18 mouse cellular contexts compared by ENCODE assay signal in genomic region chr4:22482118-22482517, GRCm38 (mm10). TPM values are rescaled to one million over a fixed set of nuclear protein-coding genes. Genes with fewer than 3 reads are reported as not detected.
DNase-seq lines count a peak whose midpoint lies in the region; ATAC-seq and TF ChIP-seq lines count a peak whose summit lies in the region.
"Had no signal": no experiment of that assay in that cellular context is flagged by ENCODE, and none has a peak within 500 bp of the region (broad histone marks: within the 10 kb centered on the region; RNA-seq: fewer than 3 reads in every experiment).

No protein-coding gene starts in this region.

- no peak for ATAC-seq in hindbrain, embryonic 12.5 days (ENCODE audit: low FRiP score)
- no peak for ATAC-seq in midbrain, embryonic 13.5 days
- no peak for ATAC-seq in heart, embryonic 12.5 days (ENCODE audit: insufficient number of reproducible peaks, low FRiP score)
- ATAC-seq: liver, postnatal 0 days had no signal

- TF ChIP-seq CTCF in kidney, adult 2 months (conservative IDR thresholded peaks at IDR 0.05; ENCODE audit: insufficient read depth, insufficient read length, low read depth, low read length): no peak

- peak overlapping the region; percentile 71 for H3K9ac ChIP-seq in hindbrain, embryonic 12.5 days
- H3K9ac ChIP-seq in midbrain, embryonic 13.5 days (replicated peaks): peak overlapping the region; percentile 76
- no peak overlapping the region for H3K9ac ChIP-seq in heart, embryonic 12.5 days
- H3K9ac ChIP-seq: heart, embryonic 15.5 days; kidney, embryonic 15.5 days; limb, embryonic 15.5 days; liver, postnatal 0 days had no signal

- H3K4me3 ChIP-seq in hindbrain, embryonic 12.5 days: peak overlapping the region; percentile 35
- H3K4me3 ChIP-seq in midbrain, embryonic 13.5 days (replicated peaks): peak overlapping the region; percentile 98
- no peak overlapping the region for H3K4me3 ChIP-seq in kidney, adult 2 months (ENCODE audit: insufficient read depth, low read depth, low read length)
- no peak overlapping the region for H3K4me3 ChIP-seq in heart, embryonic 12.5 days
- H3K4me3 ChIP-seq: heart, embryonic 15.5 days; kidney, embryonic 15.5 days; limb, embryonic 15.5 days had no signal

- TF ChIP-seq POLR2A in kidney, adult 2 months (IDR thresholded peaks at IDR 0.05; ENCODE audit: low read depth, low read length): no peak

- DNase-seq in embryo, embryonic 11 days: peak; percentile 23
- no peak for DNase-seq in embryo, embryonic 10.5 days (ENCODE audit: low spot score)
- DNase-seq in kidney, postnatal 25 days: no peak
- no peak for DNase-seq in kidney, adult 2 months
- DNase-seq in kidney, postnatal 10 days: no peak
- DNase-seq: adrenal gland, postnatal 14 days; cerebellum, adult 9-11 months; liver, postnatal 0 days; lung, postnatal 36 days; right cerebral cortex, postnatal 4 days; thymus, adult 18-20 months had no signal

- peak overlapping the region; percentile 93 for H3K27ac ChIP-seq in hindbrain, embryonic 12.5 days
- peak overlapping the region; percentile 92 for H3K27ac ChIP-seq in midbrain, embryonic 13.5 days
- no peak overlapping the region for H3K27ac ChIP-seq in kidney, adult 2 months (ENCODE audit: insufficient read depth, low read depth, low read length)
- no peak overlapping the region for H3K27ac ChIP-seq in heart, embryonic 12.5 days (ENCODE audit: poor library complexity, severe bottlenecking)
- H3K27ac ChIP-seq: heart, embryonic 15.5 days; kidney, embryonic 15.5 days; layer of hippocampus, adult 2 months; limb, embryonic 15.5 days had no signal

- peak overlapping the region; percentile 89 for H3K4me2 ChIP-seq in hindbrain, embryonic 12.5 days (replicated peaks)
- peak overlapping the region; percentile 67 for H3K4me2 ChIP-seq in midbrain, embryonic 13.5 days (replicated peaks)
- H3K4me2 ChIP-seq in heart, embryonic 12.5 days: no peak overlapping the region
- H3K4me2 ChIP-seq: heart, embryonic 15.5 days; kidney, embryonic 15.5 days; limb, embryonic 15.5 days had no signal

- no peaks in the 10 kb centered on the region for H3K9me3 ChIP-seq in hindbrain, embryonic 12.5 days (replicated peaks)
- no peaks in the 10 kb centered on the region for H3K9me3 ChIP-seq in midbrain, embryonic 13.5 days
- no peaks in the 10 kb centered on the region for H3K9me3 ChIP-seq in heart, embryonic 12.5 days (replicated peaks)
- H3K9me3 ChIP-seq: heart, embryonic 15.5 days; kidney, embryonic 15.5 days; limb, embryonic 15.5 days had no signal

- no peaks in the 10 kb centered on the region for H3K36me3 ChIP-seq in hindbrain, embryonic 12.5 days
- no peaks in the 10 kb centered on the region for H3K36me3 ChIP-seq in midbrain, embryonic 13.5 days
- no peaks in the 10 kb centered on the region for H3K36me3 ChIP-seq in kidney, adult 2 months (ENCODE audit: control insufficient read depth, insufficient read depth, low read length)
- H3K36me3 ChIP-seq in heart, embryonic 12.5 days: no peaks in the 10 kb centered on the region
- H3K36me3 ChIP-seq: heart, embryonic 15.5 days; kidney, embryonic 15.5 days; limb, embryonic 15.5 days had no signal

- no peaks in the 10 kb centered on the region for H3K27me3 ChIP-seq in hindbrain, embryonic 12.5 days
- H3K27me3 ChIP-seq in midbrain, embryonic 13.5 days: no peaks in the 10 kb centered on the region
- H3K27me3 ChIP-seq in kidney, adult 2 months (replicated peaks; ENCODE audit: control insufficient read depth, insufficient read depth, low read length): peaks cover 12% of the 10 kb centered on the region
- H3K27me3 ChIP-seq in heart, embryonic 12.5 days (replicated peaks): peaks cover 69% of the 10 kb centered on the region

- WGBS in hindbrain, embryonic 12.5 days: 22% methylated on average over 2 of the region's 2 CpGs
- 20% methylated on average over 2 of the region's 2 CpGs for WGBS in midbrain, embryonic 13.5 days
- WGBS in kidney, adult 2 months: 34% methylated on average over 2 of the region's 2 CpGs
- 21% methylated on average over 2 of the region's 2 CpGs for WGBS in heart, embryonic 12.5 days

- H3K4me1 ChIP-seq in hindbrain, embryonic 12.5 days: peaks cover 16% of the 10 kb centered on the region
- H3K4me1 ChIP-seq in midbrain, embryonic 13.5 days (replicated peaks): peaks cover 43% of the 10 kb centered on the region
- H3K4me1 ChIP-seq in kidney, adult 2 months (ENCODE audit: control insufficient read depth, insufficient read depth, low read length): 0 out of 2 replicates have a peak, but pooled peaks cover 3% of the 10 kb centered on the region
- H3K4me1 ChIP-seq in heart, embryonic 12.5 days (replicated peaks): peaks cover 21% of the 10 kb centered on the region

RNA-seq across cellular contexts. Expression of gene Pou3f2, which starts 6.0 kb away (rescaled TPM):
- 39.0 and 39.6 TPM in 2 replicates for polyA plus RNA-seq in hindbrain, embryonic 12.5 days (2016; fragmentation: Nextera tagmentation; extraction: Ambion mirVana)
- polyA plus RNA-seq in midbrain, embryonic 13.5 days (2015; fragmentation: Nextera tagmentation; extraction: Ambion mirVana): 69.3 and 80.0 TPM in 2 replicates
- not detected in 2 replicates for polyA plus RNA-seq in kidney, adult 2 months (2012; rRNA removed)
- polyA plus RNA-seq in heart, embryonic 12.5 days (2016; fragmentation: Nextera tagmentation; extraction: Ambion mirVana): 0.18 TPM in 1 of 2 replicates, not detected in the other
- polyA plus RNA-seq: liver, postnatal 0 days had no signal

Comparison
In these comparisons a context has a peak if more than half of its experiments do, and no peak if none do; other contexts are left out.
1. H3K27ac ChIP-seq: peak in hindbrain, embryonic 12.5 days (single experiment) and midbrain, embryonic 13.5 days (single experiment); none in kidney, adult 2 months (single experiment) and heart, embryonic 12.5 days (single experiment).
2. H3K4me3 ChIP-seq: peak in hindbrain, embryonic 12.5 days (single experiment) and midbrain, embryonic 13.5 days (single experiment); none in kidney, adult 2 months (single experiment) and heart, embryonic 12.5 days (single experiment).
3. RNA of gene Pou3f2, which starts 6.0 kb away (polyA plus RNA-seq): 69.3 to 80.0 TPM in midbrain, embryonic 13.5 days and 39.0 to 39.6 TPM in hindbrain, embryonic 12.5 days; 0.18 TPM in heart, embryonic 12.5 days and not detected in kidney, adult 2 months; every median in the first group is over 10 times any median in the second.